Mouse (Mus musculus) MEL (cell line): ENCODE measurements around the gene Rsph6a. TPM values are rescaled to one million over a fixed set of nuclear protein-coding genes. Genes with fewer than 3 reads are reported as not detected.

ENCODE experiments used
- DNase-seq: peaks from one replicate; pipeline ENCODE4 v3.0.0; 2011; ENCODE audit warnings: low read depth, low spot score
- H3K27ac ChIP-seq: 2 replicates; pipeline ENCODE4 v1.5.1; 2012; ENCODE audit warnings: low read depth, mild to moderate bottlenecking, control low read depth, low read length, moderate library complexity; ENCODE audit not compliant: control insufficient read depth
- H3K27me3 ChIP-seq, 2 experiments: fragments of 150-350 bp in 1 of 2; sonication (generic) in 1 of 2; 2 replicates each; pipeline ENCODE4 v1.6.1; 2012; ENCODE audit warnings: low read length in 2 of 2, mild to moderate bottlenecking in 2 of 2, improper control_type of control experiment in 1 of 2, moderate library complexity in 1 of 2; ENCODE audit not compliant: insufficient read depth in 2 of 2, control insufficient read depth in 1 of 2
- H3K36me3 ChIP-seq, 2 experiments: 2 replicates each; pipeline ENCODE4 v1.6.1; 2012 to 2014; ENCODE audit warnings: low read length in 2 of 2, improper control_type of control experiment in 1 of 2, inconsistent platforms in 1 of 2, mild to moderate bottlenecking in 1 of 2; ENCODE audit not compliant: insufficient read depth in 2 of 2, control insufficient read depth in 1 of 2
- H3K4me1 ChIP-seq, 2 experiments: fragments of 150-350 bp in 1 of 2; sonication (generic) in 1 of 2; 2 replicates each; pipeline ENCODE4 v1.6.1; 2012; ENCODE audit warnings: low read length in 2 of 2, improper control_type of control experiment in 1 of 2, mild to moderate bottlenecking in 1 of 2; ENCODE audit not compliant: insufficient read depth in 2 of 2, control insufficient read depth in 1 of 2
- H3K4me3 ChIP-seq, 2 experiments: fragments of 150-350 bp in 1 of 2; sonication (generic) in 1 of 2; 2 replicates each; pipeline ENCODE4 v1.5.1; 2012; ENCODE audit warnings: low read depth in 2 of 2, low read length in 2 of 2, mild to moderate bottlenecking in 2 of 2, moderate library complexity in 2 of 2, control low read depth in 1 of 2, improper control_type of control experiment in 1 of 2; ENCODE audit not compliant: control insufficient read depth in 1 of 2, insufficient read depth in 1 of 2
- H3K79me2 ChIP-seq: 2 replicates; pipeline ENCODE4 v1.6.1; 2012; ENCODE audit warnings: mild to moderate bottlenecking, low read length, moderate library complexity; ENCODE audit not compliant: control insufficient read depth, poor library complexity, insufficient read depth
- H3K9ac ChIP-seq: 2 replicates; pipeline ENCODE4 v1.6.1; 2012; ENCODE audit warnings: low read depth, mild to moderate bottlenecking, control low read depth, low read length, moderate library complexity; ENCODE audit not compliant: control insufficient read depth, poor library complexity, severe bottlenecking
- H3K9me3 ChIP-seq: fragments of 150-350 bp; sonication (generic); replicated peaks from 2 replicates; pipeline ENCODE4 v1.6.1; 2012; ENCODE audit warnings: mild to moderate bottlenecking, low read length, improper control_type of control experiment, moderate library complexity; ENCODE audit not compliant: insufficient read depth
- CHD1 ChIP-seq: IDR thresholded peaks from 2 replicates; pipeline ENCODE4 v1.6.1; 2012; ENCODE audit warnings: low read depth, mild to moderate bottlenecking, inconsistent platforms, low read length, improper control_type of control experiment
- CHD2 ChIP-seq: IDR thresholded peaks from 2 replicates; pipeline ENCODE4 v1.6.1; 2011; ENCODE audit warnings: low read length, improper control_type of control experiment
- ELF1 ChIP-seq: IDR thresholded peaks from 2 replicates; pipeline ENCODE4 v1.6.1; 2014; ENCODE audit warnings: low read depth, mild to moderate bottlenecking, inconsistent platforms, low read length, improper control_type of control experiment, moderate library complexity
- ETS1 ChIP-seq: IDR thresholded peaks from 2 replicates; pipeline ENCODE4 v1.6.1; 2012; ENCODE audit warnings: low read depth, mild to moderate bottlenecking, inconsistent platforms, low read length, improper control_type of control experiment, moderate library complexity
- KAT2A ChIP-seq: conservative IDR thresholded peaks from 2 replicates; pipeline ENCODE4 v1.6.1; 2012; ENCODE audit warnings: low read depth, low read length, improper control_type of control experiment, inconsistent platforms
- MAZ ChIP-seq: IDR thresholded peaks from 2 replicates; pipeline ENCODE4 v1.6.1; 2012; ENCODE audit warnings: low read depth, mild to moderate bottlenecking, inconsistent platforms, low read length, improper control_type of control experiment
- MXI1 ChIP-seq: IDR thresholded peaks from 2 replicates; pipeline ENCODE4 v1.6.1; 2011; ENCODE audit warnings: mild to moderate bottlenecking, low read depth, low read length, improper control_type of control experiment
- MYB ChIP-seq: IDR thresholded peaks from 2 replicates; pipeline ENCODE4 v1.6.1; 2011; ENCODE audit warnings: mild to moderate bottlenecking, low read depth, low read length, improper control_type of control experiment
- NELFE ChIP-seq: IDR thresholded peaks from 2 replicates; pipeline ENCODE4 v1.6.1; 2011; ENCODE audit warnings: low read depth, low read length, improper control_type of control experiment
- POLR2AphosphoS2 ChIP-seq: IDR thresholded peaks from 2 replicates; pipeline ENCODE4 v1.6.1; 2011; ENCODE audit warnings: low read length, improper control_type of control experiment
- RAD21 ChIP-seq: IDR thresholded peaks from 2 replicates; pipeline ENCODE4 v1.6.1; 2011; ENCODE audit warnings: mild to moderate bottlenecking, low read depth, low read length, improper control_type of control experiment
- RCOR1 ChIP-seq: IDR thresholded peaks from 2 replicates; pipeline ENCODE4 v1.6.1; 2012; ENCODE audit warnings: low read depth, mild to moderate bottlenecking, inconsistent platforms, low read length, improper control_type of control experiment
- SIN3A ChIP-seq: IDR thresholded peaks from 2 replicates; pipeline ENCODE4 v1.6.1; 2012; ENCODE audit warnings: low read length, improper control_type of control experiment, inconsistent platforms
- SMC3 ChIP-seq: IDR thresholded peaks from 2 replicates; pipeline ENCODE4 v1.6.1; 2011; ENCODE audit warnings: low read depth, low read length, improper control_type of control experiment
- TAL1 ChIP-seq: IDR thresholded peaks from 2 replicates; pipeline ENCODE4 v1.6.1; 2012; ENCODE audit warnings: mild to moderate bottlenecking, inconsistent platforms, low read length, moderate library complexity, mixed read lengths
- UBTF ChIP-seq: IDR thresholded peaks from 2 replicates; pipeline ENCODE4 v1.6.1; 2012; ENCODE audit warnings: low read depth, mild to moderate bottlenecking, inconsistent platforms, low read length, improper control_type of control experiment, moderate library complexity, borderline replicate concordance; ENCODE audit not compliant: insufficient read depth
- USF1 ChIP-seq: IDR thresholded peaks from 2 replicates; pipeline ENCODE4 v1.6.1; 2014; ENCODE audit warnings: low read depth, mild to moderate bottlenecking, inconsistent platforms, low read length, improper control_type of control experiment, moderate library complexity
- ZMIZ1 ChIP-seq: IDR thresholded peaks from 2 replicates; pipeline ENCODE4 v1.6.1; 2012; ENCODE audit warnings: low read depth, mild to moderate bottlenecking, inconsistent platforms, low read length, improper control_type of control experiment, moderate library complexity
- polyA plus RNA-seq, 2 experiments: library from polyadenylated mRNA; stranded (reverse) in 1 of 2; unstranded in 1 of 2; fragments of >175 nt in 1 of 2; fragments of >200 nt in 1 of 2; gene quantifications; 2 replicates each; pipeline versions ENCODE4 v1.2.1 to v1.2.4; 2012; ENCODE audit warnings: low replicate concordance in 2 of 2, low read depth in 1 of 2; ENCODE audit not compliant: insufficient read length in 2 of 2, insufficient read depth in 1 of 2, missing spikeins in 1 of 2
- total RNA-seq: library from RNA; depleted of rRNA; stranded (reverse); fragments of 300-350 nt; gene quantifications from 2 replicates; pipeline ENCODE4 v1.2.3, GENCODE M21; 2012

Rsph6a gene
- total and polyA plus RNA-seq, 3 experiments: 0.04 to 0.23 TPM; not detected in 1

DNA sequence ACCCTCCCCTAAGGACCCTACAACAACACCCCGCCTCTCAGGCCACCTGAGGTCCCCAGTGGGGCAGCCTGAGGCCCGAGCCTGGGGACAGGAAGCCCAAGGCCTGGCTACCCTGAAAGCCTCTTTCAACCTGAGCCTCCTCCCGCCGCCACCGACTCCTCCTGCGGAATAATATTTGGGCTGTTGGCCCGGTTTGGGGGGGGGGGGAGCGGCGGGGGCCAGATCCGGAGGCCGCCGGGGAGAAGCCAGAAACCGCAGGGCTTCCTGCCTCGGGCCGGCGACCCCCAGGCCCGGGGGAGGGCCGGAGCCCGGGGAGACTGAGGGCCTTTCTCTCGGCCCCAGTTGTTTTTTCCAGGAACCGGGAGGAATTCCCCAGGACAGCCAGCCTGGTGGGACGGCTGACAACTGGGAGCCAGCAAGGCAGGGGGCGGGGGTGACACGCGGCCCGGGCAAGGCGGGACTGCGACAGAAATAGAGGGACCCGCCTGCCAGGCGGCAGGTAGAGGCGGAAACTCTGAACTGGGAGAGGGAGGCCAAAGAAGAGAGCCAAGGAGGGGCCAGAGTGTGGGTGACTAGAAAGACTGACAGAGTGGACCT lies 42.4 kb upstream of the Rsph6a start:
- no peak for TF ChIP-seq USF1
- TF ChIP-seq SIN3A: no peak
- no peak for TF ChIP-seq KAT2A
- no peak for TF ChIP-seq MAZ
- no peak for TF ChIP-seq ELF1
- no peak for TF ChIP-seq ETS1
- TF ChIP-seq TAL1: no peak
- TF ChIP-seq, all 39 proteins: peak for 0
- no peak overlapping the region for H3K4me3 ChIP-seq
- H3K27me3 ChIP-seq: no peaks in the 10 kb centered on the region

DNA sequence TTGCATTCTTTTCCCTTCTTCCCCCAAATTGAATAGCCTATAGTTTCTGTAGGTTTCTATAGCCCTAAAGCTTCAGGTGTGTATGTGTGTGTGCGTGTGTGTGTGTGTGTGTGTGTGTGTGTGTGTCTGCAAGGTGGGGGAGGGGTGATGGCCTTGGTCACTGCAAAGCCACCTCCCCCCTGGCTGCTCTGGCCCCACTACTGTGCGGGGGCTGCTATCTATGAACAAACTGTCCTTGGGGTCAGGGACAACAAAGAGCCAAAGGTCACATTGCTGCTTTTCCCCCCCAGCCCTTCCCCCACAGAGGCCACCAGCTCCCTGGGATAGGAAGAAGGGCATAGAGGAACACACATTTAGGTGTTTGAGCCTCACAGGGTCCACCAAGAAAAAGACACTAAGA lies 41.6 kb upstream of the Rsph6a start:
- no peak for TF ChIP-seq MYB
- no peak for TF ChIP-seq ZMIZ1
- no peak for TF ChIP-seq NELFE
- TF ChIP-seq UBTF: no peak
- no peak for TF ChIP-seq POLR2AphosphoS2
- no peaks in the 10 kb centered on the region for H3K79me2 ChIP-seq
- no peak for DNase-seq
- no peaks in the 10 kb centered on the region for H3K9me3 ChIP-seq
- no peaks in the 10 kb centered on the region for H3K4me1 ChIP-seq
- H3K4me3 ChIP-seq: no peak overlapping the region
- H3K27ac ChIP-seq: no peak overlapping the region
- H3K27me3 ChIP-seq: no peaks in the 10 kb centered on the region
- no peaks in the 10 kb centered on the region for H3K36me3 ChIP-seq
- H3K9ac ChIP-seq: no peak overlapping the region

More for the DNA sequence above, 42.4 kb upstream of the Rsph6a start:
- H3K9me3 ChIP-seq: no peaks in the 10 kb centered on the region
- no peaks in the 10 kb centered on the region for H3K4me1 ChIP-seq
- H3K79me2 ChIP-seq: no peaks in the 10 kb centered on the region
- DNase-seq: no peak
- no peak overlapping the region for H3K27ac ChIP-seq
- H3K36me3 ChIP-seq: no peaks in the 10 kb centered on the region
- H3K9ac ChIP-seq: no peak overlapping the region

DNA sequence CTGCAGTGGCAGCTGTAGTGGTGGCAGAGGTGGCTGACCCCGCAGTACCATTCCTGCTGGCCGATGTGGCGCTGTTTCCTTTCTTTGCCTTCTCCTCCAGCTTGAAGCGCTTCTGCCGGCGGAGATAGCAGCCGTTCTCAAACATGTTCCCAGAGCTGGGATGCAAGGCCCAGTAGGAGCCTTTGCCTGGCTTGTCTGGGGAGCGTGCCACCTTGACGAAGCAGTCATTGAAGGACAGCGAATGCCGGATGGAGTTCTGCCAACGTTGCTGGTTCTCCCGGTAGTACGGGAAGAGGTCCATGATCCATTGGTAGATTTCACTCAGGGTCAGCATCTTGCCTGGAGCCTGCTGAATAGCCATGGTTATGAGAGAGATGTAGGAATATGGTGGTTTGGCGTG lies 40.0 kb upstream of the Rsph6a start:
- Histone ChIP-seq H3K9me3 (no peaks in the 10 kb centered on the region), H3K79me2 (no peaks in the 10 kb centered on the region), H3K27me3 (peaks cover 1 to 2% of the 10 kb centered on the region in 2 experiments; a peak in 2 of 4 replicates), H3K4me3 (no peak overlapping the region), H3K27ac (no peak overlapping the region), H3K36me3 (no peaks in the 10 kb centered on the region), H3K4me1 (no peaks in the 10 kb centered on the region), H3K9ac (no peak overlapping the region)
- no peak for TF ChIP-seq RCOR1
- no peak for TF ChIP-seq UBTF
- TF ChIP-seq MXI1: no peak
- no peak for TF ChIP-seq ZMIZ1
- TF ChIP-seq CHD1: no peak
- no peak for TF ChIP-seq CHD2
- no peak for TF ChIP-seq SMC3
- no peak for TF ChIP-seq POLR2AphosphoS2
- TF ChIP-seq MAZ: no peak
- TF ChIP-seq RAD21: no peak
- DNase-seq: no peak
